Mouse (Mus musculus) lung, postnatal 4 days (tissue): Measurements from ENCODE around the gene Gm21981.

Experiments used
- DNase-seq, 2 experiments: peaks; one replicate each; pipeline ENCODE4 v3.0.0; 2021

Gm21981 gene

GRCm38 (mm10) chr17:47702548-47703345 lies 8.5 kb upstream of the Gm21981 start:
- peak in 1 of 2 experiments; percentile 39 for DNase-seq

DNA sequence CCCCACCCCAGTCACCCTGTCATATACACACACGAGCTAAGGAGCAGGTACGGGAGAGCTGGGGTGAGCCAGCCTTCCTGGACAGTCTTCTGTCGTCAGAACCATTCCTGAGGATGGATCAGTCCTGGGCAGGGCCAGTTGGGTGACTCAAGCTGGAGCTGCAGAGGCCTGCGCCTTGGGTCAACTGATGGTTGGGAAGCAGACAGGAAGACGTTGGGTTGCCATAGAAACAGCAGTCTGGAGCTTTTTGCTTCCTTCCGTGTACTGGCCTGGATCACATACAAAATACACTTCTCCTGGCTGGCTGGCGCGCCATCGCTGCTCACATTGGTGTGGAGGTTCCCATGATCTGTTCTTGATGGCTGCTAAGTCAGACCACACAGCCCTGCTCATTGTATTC lies 7.5 kb upstream of the Gm21981 start:
- DNase-seq: peak in 1 of 2 experiments; percentile 20

GRCm38 (mm10) chr17:47699055-47699454 lies 4.8 kb upstream of the Gm21981 start:
- no peak for DNase-seq

GRCm38 (mm10) chr17:47698156-47698555 lies 3.9 kb upstream of the Gm21981 start:
- no peak for DNase-seq

DNA sequence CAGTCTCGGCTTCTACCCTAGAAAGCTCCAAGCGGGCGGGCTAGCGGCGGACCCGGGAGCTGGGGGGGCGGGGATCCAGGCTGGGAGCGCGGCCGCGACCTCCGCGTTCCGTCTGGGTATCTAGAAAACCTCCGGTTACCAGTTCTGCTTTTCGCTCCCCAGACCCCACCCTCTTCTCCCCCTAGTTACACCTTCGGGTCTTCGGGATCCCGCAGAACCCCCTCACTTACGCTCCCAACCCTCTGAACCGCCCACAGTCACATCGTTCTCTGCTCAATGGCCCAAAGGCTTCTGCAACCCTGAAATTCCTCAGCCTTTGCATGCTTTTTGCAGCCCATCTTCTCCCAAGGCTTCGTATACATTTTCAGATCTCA lies 1.1 kb upstream of the Gm21981 start:
- DNase-seq: no peak

GRCm38 (mm10) chr17:47694503-47695336 lies 465 bp upstream of the Gm21981 start, which contains the start of gene Prickle4:
Gene Prickle4 (minus strand): TSS chr17:47694736.
- DNase-seq: peak; percentile 98

GRCm38 (mm10) chr17:47693671-47694441 lies 399 bp downstream of the Gm21981 start:
- peak in 1 of 2 experiments; percentile 34 for DNase-seq

- no peak for DNase-seq
Observed at GRCm38 (mm10) chr17:47691650-47692049, 2.6 kb downstream of the Gm21981 start.

DNA sequence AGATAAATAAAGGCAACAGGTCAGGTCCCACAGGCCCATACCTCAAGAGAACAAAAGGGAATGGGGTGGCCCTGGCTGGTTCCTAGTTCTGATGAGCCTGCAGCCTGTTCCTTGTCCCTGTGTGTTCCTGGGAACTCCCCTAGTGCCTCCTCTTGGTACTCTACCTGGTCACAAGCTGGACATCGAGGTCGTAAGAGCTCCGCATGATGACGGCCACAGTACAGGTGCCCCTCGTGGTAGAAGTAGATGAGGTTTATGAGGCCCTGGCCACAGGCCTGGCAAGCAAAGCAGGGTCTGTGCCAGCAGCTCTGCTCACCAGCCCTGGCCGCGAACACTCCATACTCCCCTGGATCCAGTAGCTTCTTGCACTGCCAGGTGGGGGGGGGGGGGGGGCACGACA lies 4.4 kb downstream of the Gm21981 start:
- DNase-seq: no peak

DNA sequence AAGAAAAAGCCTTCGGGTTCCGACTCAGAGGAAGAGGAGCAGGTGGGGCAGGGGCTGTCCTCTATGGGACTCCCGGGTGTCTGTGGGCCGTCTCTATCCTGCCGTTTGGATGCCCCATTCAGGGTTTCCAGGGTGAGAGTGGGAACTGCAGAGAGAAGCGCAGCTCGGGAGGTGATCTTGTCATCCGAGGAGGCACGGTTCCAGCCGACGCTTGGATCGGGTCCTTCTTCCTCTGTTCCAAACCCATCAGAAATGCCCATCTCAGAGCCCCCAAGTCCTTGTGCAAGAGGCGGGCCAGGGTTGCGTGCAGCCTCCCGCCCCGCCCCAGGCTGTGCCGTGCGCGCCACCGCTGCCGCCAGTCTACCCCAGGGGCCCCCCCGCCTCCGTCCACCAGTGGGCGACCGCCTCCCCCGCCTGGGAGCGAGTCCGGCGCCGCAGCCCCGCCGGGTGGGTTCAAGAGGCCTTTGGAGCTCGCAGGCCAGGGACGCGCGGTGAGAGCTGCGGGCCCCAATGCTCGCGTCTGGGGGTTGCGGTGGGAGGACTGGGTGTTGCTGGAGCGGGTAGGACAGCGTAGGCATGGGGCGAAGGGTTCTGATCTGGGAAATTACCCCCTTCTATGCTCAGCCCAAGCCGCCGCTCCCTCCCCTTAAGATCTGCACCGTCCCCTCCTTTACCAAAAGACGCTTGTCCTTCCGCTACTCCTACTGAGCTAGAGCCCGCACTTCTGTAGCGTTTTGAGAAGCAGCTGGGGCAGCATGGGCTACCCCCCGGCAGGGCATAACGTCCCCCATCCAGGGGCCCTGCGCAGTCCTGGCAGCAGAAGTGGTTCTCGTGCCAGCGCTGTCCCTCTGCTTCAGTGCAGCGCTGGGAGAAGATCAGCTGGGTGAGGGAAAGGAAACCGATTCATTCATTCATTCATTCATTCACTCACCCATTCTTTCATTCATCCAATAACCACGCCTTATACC lies 5.4 kb downstream of the Gm21981 start, which contains the start of gene Frs3:
Gene Frs3, plus strand, starts transcription at position 423 of the 968 bp plus-strand sequence.
- peak; percentile 83 to 88 for DNase-seq

GRCm38 (mm10) chr17:47688344-47688607 lies 6.0 kb downstream of the Gm21981 start, which contains the start of gene Tomm6:
Gene Tomm6 (minus strand): TSS chr17:47688386.
- DNase-seq: no peak

DNA sequence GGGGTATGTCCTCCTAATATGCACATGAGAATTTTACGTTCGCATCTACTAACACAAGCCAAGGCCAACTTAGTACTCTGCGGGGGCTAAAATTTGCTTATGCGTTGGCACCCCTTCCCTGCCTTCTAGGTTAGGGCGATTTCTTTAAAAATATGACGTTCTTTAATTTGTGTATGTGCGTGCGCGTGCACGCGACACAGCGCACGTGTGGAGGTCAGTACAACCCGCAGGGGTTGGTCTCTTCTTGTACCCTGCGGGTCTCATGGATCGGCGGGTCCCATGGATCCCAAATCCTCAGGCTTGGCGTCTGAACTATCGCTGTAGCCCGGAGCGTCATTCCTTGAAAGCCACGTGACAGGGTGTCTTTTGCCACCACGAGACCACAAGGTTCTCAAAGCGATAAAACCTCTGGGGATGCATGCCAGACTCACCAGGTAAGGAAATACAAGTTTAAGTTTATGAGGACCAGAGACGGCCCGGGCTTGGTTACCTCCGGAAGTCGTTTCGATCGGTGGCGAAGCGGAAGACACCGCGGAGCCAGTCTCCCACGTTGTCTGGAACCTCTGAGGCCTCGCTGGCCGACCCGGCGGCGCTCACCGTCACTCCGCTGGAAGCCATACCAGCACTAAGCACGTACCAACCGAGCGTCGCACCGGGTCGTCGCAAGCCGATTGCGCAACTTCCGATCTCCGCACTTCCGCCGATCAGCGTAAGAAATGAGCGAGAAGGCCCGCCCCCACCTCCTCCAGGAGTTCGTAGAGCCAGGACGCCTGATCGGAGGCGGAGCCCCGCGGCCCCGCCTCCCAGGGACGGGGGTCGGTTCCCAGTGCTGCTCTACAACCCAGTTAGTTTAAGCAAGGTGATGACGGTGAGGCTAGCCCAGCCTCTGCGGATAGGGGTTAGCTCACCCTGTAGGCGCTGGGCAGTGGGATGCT lies 6.6 kb downstream of the Gm21981 start:
- DNase-seq: peak; percentile 96 to 97

DNA sequence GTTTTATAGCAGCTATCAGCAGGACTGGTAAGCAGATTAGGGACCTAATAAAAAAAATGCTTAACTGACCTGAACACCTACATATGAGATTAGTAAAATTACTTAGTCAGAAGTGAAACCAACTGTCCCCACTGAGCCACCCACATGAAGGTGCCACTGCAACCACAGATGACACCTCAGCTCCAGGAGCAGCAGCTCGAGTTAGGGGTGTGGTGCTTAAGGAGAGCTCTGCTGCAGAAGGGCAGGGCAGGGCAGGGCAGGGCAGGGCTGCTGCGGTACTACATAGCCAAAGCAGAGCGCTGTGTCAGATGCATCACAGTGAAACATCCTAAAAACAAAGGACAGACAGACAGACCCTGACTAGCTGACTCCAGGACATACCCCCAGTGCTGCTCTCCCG lies 11.4 kb downstream of the Gm21981 start:
- no peak for DNase-seq

- DNase-seq: no peak
Observed at GRCm38 (mm10) chr17:47678702-47679101, 15.6 kb downstream of the Gm21981 start.

DNA sequence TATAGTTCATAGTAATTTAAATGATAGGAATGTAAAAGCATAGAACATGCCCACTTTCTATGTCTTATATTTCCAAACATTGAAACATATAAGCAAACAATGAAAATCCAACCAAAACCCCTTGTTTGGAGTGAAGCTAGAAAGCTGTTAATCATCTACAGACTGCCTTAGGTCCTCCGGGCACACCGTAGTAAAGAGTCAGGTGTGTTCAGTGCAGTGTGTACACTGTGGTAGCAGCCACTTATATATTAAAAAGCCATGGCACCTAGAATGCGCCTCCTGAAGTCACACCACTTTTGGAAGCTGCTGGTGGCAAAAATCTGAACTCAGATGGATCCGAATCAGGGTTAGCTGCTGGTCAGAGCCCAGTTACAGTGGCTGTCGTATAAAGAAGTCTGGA lies 16.0 kb downstream of the Gm21981 start:
- DNase-seq: no peak

DNA sequence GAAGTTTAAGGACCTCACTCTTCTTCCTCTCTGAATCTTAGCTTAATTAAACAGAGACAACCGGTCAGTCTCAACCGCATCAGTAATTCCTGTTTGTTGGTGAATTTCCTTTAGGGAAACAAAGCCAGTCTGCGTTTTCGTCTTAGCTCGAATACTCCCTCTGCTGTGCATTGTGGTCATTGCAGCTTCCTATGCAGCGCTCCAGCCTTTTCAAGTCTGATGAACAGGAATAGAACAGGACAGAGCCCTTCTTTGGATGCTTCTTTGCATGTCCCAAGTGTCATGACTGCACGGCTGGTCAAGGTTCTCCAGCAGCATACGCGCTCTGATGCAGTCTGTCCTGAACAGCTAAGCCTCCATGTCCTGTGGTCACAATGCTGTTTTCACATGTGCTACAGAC lies 17.7 kb downstream of the Gm21981 start:
- DNase-seq: peak; percentile 56 to 82

DNA sequence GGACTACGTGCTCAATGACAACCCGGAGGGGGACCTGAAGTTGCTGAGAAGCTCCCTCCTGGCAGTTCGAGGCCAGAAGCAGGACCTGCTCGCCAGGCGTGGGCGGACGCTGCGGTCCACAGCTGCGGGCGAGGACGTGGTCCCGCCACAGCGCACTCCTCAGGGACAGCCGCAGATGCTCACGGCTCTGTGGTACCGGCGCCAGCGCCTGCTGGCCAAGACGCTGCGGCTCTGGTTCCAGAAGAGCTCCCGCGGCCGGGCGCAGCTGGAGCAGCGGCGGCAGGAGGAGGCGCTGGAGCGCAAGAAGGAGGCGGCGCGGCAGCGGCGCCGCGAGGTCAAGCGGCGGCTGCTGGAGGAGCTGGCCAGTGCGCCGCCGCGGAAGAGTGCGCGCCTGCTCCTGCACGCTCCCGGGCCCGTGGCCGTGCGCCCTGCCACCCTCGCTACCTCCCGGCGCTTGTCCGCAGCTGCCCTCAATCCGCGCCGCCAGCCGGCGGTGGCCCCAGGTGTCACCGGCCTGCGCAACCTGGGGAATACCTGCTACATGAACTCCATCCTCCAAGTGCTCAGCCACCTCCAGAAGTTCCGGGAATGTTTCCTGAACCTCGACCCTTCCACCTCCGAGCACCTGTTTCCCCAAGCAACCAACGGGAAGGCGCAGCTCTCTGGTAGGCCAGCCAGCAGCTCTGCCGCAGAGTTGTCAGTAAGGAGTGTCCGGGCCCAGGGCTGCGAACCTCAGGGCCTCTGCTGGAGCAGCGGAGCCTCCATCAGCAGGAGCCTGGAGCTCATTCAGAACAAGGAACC lies 21.7 kb downstream of the Gm21981 start:
- DNase-seq: peak; percentile 79 to 92

GRCm38 (mm10) chr17:47671988-47672310 lies 22.3 kb downstream of the Gm21981 start:
- DNase-seq: no peak

- no peak for DNase-seq
Observed at GRCm38 (mm10) chr17:47669166-47669565, 25.1 kb downstream of the Gm21981 start.

DNA sequence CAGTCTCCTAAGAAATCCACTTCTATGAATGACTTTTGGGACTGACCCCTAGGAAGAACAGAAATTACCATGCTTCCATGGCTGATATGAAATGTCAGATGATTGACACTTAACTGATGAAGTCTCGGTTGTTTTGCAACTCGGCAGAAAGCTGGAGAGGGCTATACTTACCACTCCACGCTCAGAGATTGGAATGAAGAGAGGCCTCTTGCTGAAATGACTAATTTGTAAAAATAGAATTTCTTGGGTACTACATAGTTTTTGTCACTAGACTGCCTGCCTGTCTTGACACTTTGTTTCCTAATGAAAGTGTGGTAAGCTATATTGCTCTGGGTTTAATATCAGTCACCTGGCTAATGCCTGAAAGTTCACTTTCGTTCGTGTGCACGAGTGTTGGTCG lies 29.8 kb downstream of the Gm21981 start:
- no peak for DNase-seq
